Mouse (Mus musculus) heart, postnatal 0 days (tissue): ENCODE data around the gene Il15. TPM values are rescaled to one million over a fixed set of nuclear protein-coding genes. Genes with fewer than 3 reads are reported as not detected.

Source experiments
- ATAC-seq: fragments of 200-750 bp; cut with Nextera tagmentation; 2 replicates; pipeline ENCODE4 v1.8.0; 2017; ENCODE audit warnings: low read depth, moderate number of reproducible peaks, moderate library complexity; ENCODE audit not compliant: insufficient read depth
- DNase-seq: peaks from one replicate; pipeline ENCODE4 v3.0.0-alpha.2; 2016; ENCODE audit warnings: low spot score
- H3K27ac ChIP-seq: fragments of 300-500 bp; sonication (generic); 2 replicates; pipeline ENCODE4 v1.5.1; 2014; ENCODE audit warnings: low read depth, mild to moderate bottlenecking
- H3K27me3 ChIP-seq: fragments of 300-500 bp; sonication (generic); 2 replicates; pipeline ENCODE4 v1.6.1; 2014; ENCODE audit warnings: low read length, mixed read lengths; ENCODE audit not compliant: control insufficient read depth, insufficient read depth
- H3K36me3 ChIP-seq: fragments of 300-500 bp; sonication (generic); replicated peaks from 2 replicates; pipeline ENCODE4 v1.6.1; 2014; ENCODE audit warnings: low read length, mixed read lengths; ENCODE audit not compliant: control insufficient read depth, insufficient read depth
- H3K4me1 ChIP-seq: fragments of 300-500 bp; sonication (generic); 2 replicates; pipeline ENCODE4 v1.6.1; 2014; ENCODE audit warnings: antibody characterized with exemption; ENCODE audit not compliant: control insufficient read depth, insufficient read depth
- H3K4me2 ChIP-seq: fragments of 300-500 bp; sonication (generic); 2 replicates; pipeline ENCODE4 v1.6.1; 2014; ENCODE audit warnings: low read depth, mild to moderate bottlenecking, low read length, moderate library complexity
- H3K4me3 ChIP-seq: fragments of 300-500 bp; sonication (generic); 2 replicates; pipeline ENCODE4 v1.5.1; 2014; ENCODE audit warnings: low read depth, low read length
- H3K9ac ChIP-seq: fragments of 300-500 bp; sonication (generic); replicated peaks from 2 replicates; pipeline ENCODE4 v1.6.1; 2014; ENCODE audit warnings: low read depth, low read length, mixed read lengths
- H3K9me3 ChIP-seq: fragments of 300-500 bp; sonication (generic); replicated peaks from 2 replicates; pipeline ENCODE4 v1.6.1; 2016; ENCODE audit warnings: low read length; ENCODE audit not compliant: control insufficient read depth
- CTCF ChIP-seq: IDR thresholded peaks from 2 replicates; pipeline ENCODE4 v1.5.1; 2016; ENCODE audit warnings: antibody characterized with exemption, control low read depth, low read depth
- EP300 ChIP-seq: IDR thresholded peaks from 2 replicates; pipeline ENCODE4 v1.6.1; 2016; ENCODE audit warnings: antibody characterized with exemption, low read depth
- WGBS: fragments of 180-500 bp; shearing (Covaris S2); extraction: QIAGEN DNeasy Blood & Tissue Kit; methylation state at CpG from one replicate; pipeline ENCODE4 v1.1.7; 2014; 5-methylcytosine and 5-hydroxymethylcytosine counted together
- polyA plus RNA-seq: library from polyadenylated mRNA; unstranded; fragments of >200 nt; fragmentation: Nextera tagmentation; extraction: Ambion mirVana; gene quantifications from 2 replicates; pipeline ENCODE4 v1.2.1, GENCODE M21; 2015
- total RNA-seq: library from RNA; depleted of rRNA; stranded (reverse); fragments of >200 nt; gene quantifications from 2 replicates; pipeline ENCODE4 v1.2.3, GENCODE M21; 2014; ENCODE audit warnings: low replicate concordance

The Il15 gene
- total and polyA plus RNA-seq, 2 experiments from 2014 or later = 17.7 to 26.4 TPM

- H3K36me3 ChIP-seq = 0 out of 2 replicates have a peak, but pooled peaks cover 6% of the 10 kb centered on the region
- no peaks in the 10 kb centered on the region for H3K27me3 ChIP-seq
- H3K27ac ChIP-seq = no peak overlapping the region
- TF ChIP-seq EP300 = no peak
- no peak for TF ChIP-seq CTCF
- 87% methylated on average over 6 of the region's 6 CpGs for whole genome bisulfite sequencing
- DNase-seq (no peak), ATAC-seq (no peak)
- no peak overlapping the region for H3K4me2 ChIP-seq
- no peak overlapping the region for H3K4me3 ChIP-seq
- H3K9ac ChIP-seq = no peak overlapping the region
- H3K4me1 ChIP-seq = no peaks in the 10 kb centered on the region
- H3K9me3 ChIP-seq = no peaks in the 10 kb centered on the region
These were observed 32.4 kb downstream of the Il15 start for GRCm38 (mm10) chr8:82370657-82371056.

GRCm38 (mm10) chr8:82361061-82361460 is 42.0 kb downstream of the Il15 start:
- Histone ChIP-seq H3K4me3 (no peak overlapping the region), H3K9ac (no peak overlapping the region), H3K9me3 (no peaks in the 10 kb centered on the region), H3K36me3 (no peaks in the 10 kb centered on the region), H3K27ac (no peak overlapping the region), H3K27me3 (no peaks in the 10 kb centered on the region), H3K4me1 (no peaks in the 10 kb centered on the region), H3K4me2 (no peak overlapping the region)
- WGBS = 87% methylated on average over 1 of the region's 1 CpGs
- TF ChIP-seq EP300 (no peak), CTCF (no peak)
- ATAC-seq (no peak), DNase-seq (no peak)

GRCm38 (mm10) chr8:82356091-82356490 is 46.9 kb downstream of the Il15 start:
- Histone ChIP-seq H3K27ac (no peak overlapping the region), H3K4me1 (no peaks in the 10 kb centered on the region), H3K27me3 (no peaks in the 10 kb centered on the region), H3K9ac (no peak overlapping the region), H3K4me2 (no peak overlapping the region), H3K4me3 (no peak overlapping the region), H3K9me3 (no peaks in the 10 kb centered on the region), H3K36me3 (no peaks in the 10 kb centered on the region)
- 84% methylated on average over 2 of the region's 2 CpGs for WGBS
- TF ChIP-seq CTCF (no peak), EP300 (no peak)
- ATAC-seq = no peak
- DNase-seq = no peak

GRCm38 (mm10) chr8:82351268-82351943 is 51.6 kb downstream of the Il15 start:
- Histone ChIP-seq H3K4me3 (no peak overlapping the region), H3K36me3 (no peaks in the 10 kb centered on the region), H3K27me3 (no peaks in the 10 kb centered on the region), H3K27ac (no peak overlapping the region), H3K4me2 (no peak overlapping the region), H3K9ac (no peak overlapping the region), H3K9me3 (no peaks in the 10 kb centered on the region), H3K4me1 (peaks cover 5% of the 10 kb centered on the region; the same call in 1 of the 2 replicates)
- 62% methylated on average over 1 of the region's 1 CpGs for WGBS
- peak; percentile 24 for TF ChIP-seq CTCF
- TF ChIP-seq EP300 = no peak
- DNase-seq = no peak
- no peak for ATAC-seq

- Histone ChIP-seq H3K9me3 (no peaks in the 10 kb centered on the region), H3K27ac (no peak overlapping the region), H3K27me3 (no peaks in the 10 kb centered on the region), H3K4me1 (peaks cover 5% of the 10 kb centered on the region; the same call in 1 of the 2 replicates), H3K36me3 (no peaks in the 10 kb centered on the region), H3K4me3 (no peak overlapping the region), H3K9ac (no peak overlapping the region), H3K4me2 (no peak overlapping the region)
- 53% methylated on average over 2 of the region's 2 CpGs for WGBS
- no peak for TF ChIP-seq CTCF
- TF ChIP-seq EP300 = no peak
- ATAC-seq (no peak), DNase-seq (no peak)
These were observed 53.7 kb downstream of the Il15 start for GRCm38 (mm10) chr8:82349299-82349698.

GRCm38 (mm10) chr8:82346485-82346884 is 56.5 kb downstream of the Il15 start:
- 62% methylated on average over 3 of the region's 3 CpGs for WGBS
- Histone ChIP-seq H3K4me1 (peaks cover 5% of the 10 kb centered on the region; the same call in 1 of the 2 replicates), H3K9ac (no peak overlapping the region), H3K4me2 (no peak overlapping the region), H3K4me3 (no peak overlapping the region), H3K9me3 (no peaks in the 10 kb centered on the region), H3K36me3 (no peaks in the 10 kb centered on the region), H3K27ac (peak overlapping the region; percentile 31; the same call in 1 of the 2 replicates), H3K27me3 (no peaks in the 10 kb centered on the region)
- DNase-seq (no peak), ATAC-seq (no peak)
- TF ChIP-seq EP300 (no peak), CTCF (no peak)
